Mouse (Mus musculus) megakaryocyte progenitor cell, adult 5-6 weeks (primary cell): Measurements from ENCODE around the gene Pdlim4. TPM values are rescaled to one million over a fixed set of nuclear protein-coding genes. Genes with fewer than 3 reads are reported as not detected.

Source experiments
- ATAC-seq: replicated peaks from 2 replicates; pipeline ENCODE4 v1.8.0; 2016; ENCODE audit warnings: mild to moderate bottlenecking, moderate TSS enrichment, inconsistent platforms; ENCODE audit not compliant: poor library complexity
- total RNA-seq, 2 experiments: library from RNA; stranded (forward) in 1 of 2; stranded (reverse) in 1 of 2; fragments of 157-497, 149-512 nt in 1 of 2; fragments of 200-1000 nt in 1 of 2; gene quantifications; 2 replicates each; pipeline versions ENCODE4 v1.2.3 to v1.2.4; 2015 to 2017

Pdlim4 gene
- not detected in 2 replicates for total RNA-seq (2015)
- 0.17 TPM in 1 of 2 replicates, not detected in the other for total RNA-seq (2017)

GRCm38 (mm10) chr11:54068520-54069371, at the start of gene Pdlim4:
Gene Pdlim4 (minus strand): TSS chr11:54069014.
- peak; percentile 32 for ATAC-seq

- ATAC-seq, result no peak
Measured at GRCm38 (mm10) chr11:54117096-54117495, 48.3 kb upstream of the Pdlim4 start.

GRCm38 (mm10) chr11:54116406-54116805, 47.6 kb upstream of the Pdlim4 start:
- ATAC-seq, result no peak

GRCm38 (mm10) chr11:54115911-54116310, 47.1 kb upstream of the Pdlim4 start:
- no peak for ATAC-seq

- no peak for ATAC-seq
Measured at GRCm38 (mm10) chr11:54115301-54115700, 46.5 kb upstream of the Pdlim4 start.

GRCm38 (mm10) chr11:54114746-54115145, 45.9 kb upstream of the Pdlim4 start:
- no peak for ATAC-seq

- no peak for ATAC-seq
Measured at GRCm38 (mm10) chr11:54113352-54113751, 44.5 kb upstream of the Pdlim4 start.

- peak; percentile 91 for ATAC-seq
Measured at GRCm38 (mm10) chr11:54112920-54113319, 44.1 kb upstream of the Pdlim4 start.

- no peak for ATAC-seq
Measured at GRCm38 (mm10) chr11:54111976-54112741, 43.3 kb upstream of the Pdlim4 start.

GRCm38 (mm10) chr11:54111291-54111690, 42.5 kb upstream of the Pdlim4 start:
- no peak for ATAC-seq

- no peak for ATAC-seq
Measured at GRCm38 (mm10) chr11:54108894-54109293, 40.1 kb upstream of the Pdlim4 start.

- ATAC-seq, result no peak
Measured at GRCm38 (mm10) chr11:54108131-54108530, 39.3 kb upstream of the Pdlim4 start.

- ATAC-seq, result no peak
Measured at GRCm38 (mm10) chr11:54107239-54107638, 38.4 kb upstream of the Pdlim4 start.

- ATAC-seq, result no peak
Measured at GRCm38 (mm10) chr11:54106676-54107075, 37.9 kb upstream of the Pdlim4 start.

- no peak for ATAC-seq
Measured at GRCm38 (mm10) chr11:54105011-54105410, 36.2 kb upstream of the Pdlim4 start.

- ATAC-seq, result peak; percentile 40
Measured at GRCm38 (mm10) chr11:54102706-54103449, 34.1 kb upstream of the Pdlim4 start.

GRCm38 (mm10) chr11:54101701-54102100, 32.9 kb upstream of the Pdlim4 start:
- no peak for ATAC-seq

- peak; percentile 78 for ATAC-seq
Measured at GRCm38 (mm10) chr11:54100692-54101591, 32.1 kb upstream of the Pdlim4 start.

GRCm38 (mm10) chr11:54100045-54100691, 31.4 kb upstream of the Pdlim4 start, which contains the start of gene P4ha2:
Gene P4ha2 (plus strand): TSS chr11:54100095.
- ATAC-seq, result no peak

- ATAC-seq, result peak; percentile 48
Measured at GRCm38 (mm10) chr11:54093000-54093399, 24.2 kb upstream of the Pdlim4 start.
